Mouse (Mus musculus): ENCODE measurements around the gene Frs2. TPM values are rescaled to one million over a fixed set of nuclear protein-coding genes. Genes with fewer than 3 reads are reported as not detected.
A peak's percentile ranks its signal among the peaks of the same experiment; 100 is the strongest.
"Not testable (repeated sequence)": the region's sequence is repeated elsewhere in the genome, so short reads cannot be mapped to it uniquely, and the experiment has no call there.

The Frs2 gene
- total and polyA plus RNA-seq, 2 experiments: 7.4 to 11.1 TPM

- H3K27me3 ChIP-seq (ENCODE audit: control insufficient read depth, insufficient read depth, low read length): no peaks in the 10 kb centered on the region
- no peaks in the 10 kb centered on the region for H3K36me3 ChIP-seq (ENCODE audit: control insufficient read depth, insufficient read depth, low read length)
- H3K4me1 ChIP-seq (ENCODE audit: control insufficient read depth, insufficient read depth, low read length): no peaks in the 10 kb centered on the region
- no peak overlapping the region for H3K27ac ChIP-seq (replicated peaks; ENCODE audit: insufficient read depth, low read depth, low read length)
- TF ChIP-seq POLR2A (IDR thresholded peaks at IDR 0.05; ENCODE audit: extremely low read depth, insufficient read depth, low read length) (no peak), CTCF (IDR thresholded peaks at IDR 0.05; ENCODE audit: low read depth, low read length) (no peak)
- no peak overlapping the region for H3K4me3 ChIP-seq (ENCODE audit: insufficient read depth, low read depth, low read length)
- 76% methylated on average over 8 of the region's 8 CpGs for WGBS
- peak; percentile 28 for DNase-seq (ENCODE audit: extremely low read depth, low read depth, low spot score)
- no peaks in the 10 kb centered on the region for H3K79me2 ChIP-seq (ENCODE audit: control insufficient read depth, insufficient read depth, low read length)
- no peak overlapping the region for H3K9ac ChIP-seq (ENCODE audit: low read depth, low read length)
Observed at GRCm38 (mm10) chr10:117026176-117026575, 122.2 kb downstream of the Frs2 start.

GRCm38 (mm10) chr10:117025776-117026175 is 122.6 kb downstream of the Frs2 start:
- not testable (repeated sequence) for H3K27ac ChIP-seq (replicated peaks; ENCODE audit: insufficient read depth, low read depth, low read length); H3K9ac ChIP-seq (ENCODE audit: low read depth, low read length); H3K4me1 ChIP-seq (ENCODE audit: control insufficient read depth, insufficient read depth, low read length); H3K79me2 ChIP-seq (ENCODE audit: control insufficient read depth, insufficient read depth, low read length); H3K36me3 ChIP-seq (ENCODE audit: control insufficient read depth, insufficient read depth, low read length); H3K4me3 ChIP-seq (ENCODE audit: insufficient read depth, low read depth, low read length); H3K27me3 ChIP-seq (ENCODE audit: control insufficient read depth, insufficient read depth, low read length)
- peak; percentile 84 for DNase-seq (ENCODE audit: extremely low read depth, low read depth, low spot score)

- H3K9ac ChIP-seq (ENCODE audit: low read depth, low read length): no peak overlapping the region
- no peak for DNase-seq (ENCODE audit: extremely low read depth, low read depth, low spot score)
- H3K4me1 ChIP-seq (ENCODE audit: control insufficient read depth, insufficient read depth, low read length): no peaks in the 10 kb centered on the region
- no peaks in the 10 kb centered on the region for H3K27me3 ChIP-seq (ENCODE audit: control insufficient read depth, insufficient read depth, low read length)
- H3K36me3 ChIP-seq (ENCODE audit: control insufficient read depth, insufficient read depth, low read length): no peaks in the 10 kb centered on the region
- 45% methylated on average over 16 of the region's 16 CpGs for WGBS
- TF ChIP-seq POLR2A (IDR thresholded peaks at IDR 0.05; ENCODE audit: extremely low read depth, insufficient read depth, low read length) (no peak), CTCF (IDR thresholded peaks at IDR 0.05; ENCODE audit: low read depth, low read length) (no peak)
- no peak overlapping the region for H3K27ac ChIP-seq (replicated peaks; ENCODE audit: insufficient read depth, low read depth, low read length)
- no peaks in the 10 kb centered on the region for H3K79me2 ChIP-seq (ENCODE audit: control insufficient read depth, insufficient read depth, low read length)
- H3K4me3 ChIP-seq (ENCODE audit: insufficient read depth, low read depth, low read length): 0 out of 2 replicates have a peak overlapping the region, but pooled peaks have one; percentile 3
Observed at GRCm38 (mm10) chr10:117023693-117024092, 124.6 kb downstream of the Frs2 start.

- DNase-seq (ENCODE audit: extremely low read depth, low read depth, low spot score): no peak
- TF ChIP-seq CTCF (IDR thresholded peaks at IDR 0.05; ENCODE audit: low read depth, low read length): no peak
- TF ChIP-seq POLR2A (IDR thresholded peaks at IDR 0.05; ENCODE audit: extremely low read depth, insufficient read depth, low read length): no peak
- Histone ChIP-seq H3K36me3 (ENCODE audit: control insufficient read depth, insufficient read depth, low read length) (no peaks in the 10 kb centered on the region), H3K27me3 (ENCODE audit: control insufficient read depth, insufficient read depth, low read length) (no peaks in the 10 kb centered on the region), H3K9ac (ENCODE audit: low read depth, low read length) (no peak overlapping the region), H3K79me2 (ENCODE audit: control insufficient read depth, insufficient read depth, low read length) (no peaks in the 10 kb centered on the region), H3K27ac (replicated peaks; ENCODE audit: insufficient read depth, low read depth, low read length) (no peak overlapping the region), H3K4me1 (ENCODE audit: control insufficient read depth, insufficient read depth, low read length) (no peaks in the 10 kb centered on the region), H3K4me3 (ENCODE audit: insufficient read depth, low read depth, low read length) (no peak overlapping the region)
- 44% methylated on average over 21 of the region's 21 CpGs for WGBS
Observed at GRCm38 (mm10) chr10:117021020-117021754, 127.1 kb downstream of the Frs2 start.

Other genes starting within 250 kb of the Frs2 start
- 23.9 and 25.9 TPM in 2 replicates for gene Rab3ip, start 197.8 kb downstream of the Frs2 start, total RNA-seq (2014; rRNA removed)
- gene Rab3ip, start 197.8 kb downstream of the Frs2 start, polyA plus RNA-seq (2012; rRNA removed): 57.7 and 66.5 TPM in 2 replicates
- not detected in 2 replicates for gene Gm10271, start 175.9 kb downstream of the Frs2 start, total RNA-seq (2014; rRNA removed)
- gene Gm10271, start 175.9 kb downstream of the Frs2 start, polyA plus RNA-seq (2012; rRNA removed): not detected in 2 replicates
- gene Best3, start 162.2 kb downstream of the Frs2 start, total RNA-seq (2014; rRNA removed): not detected in 2 replicates
- not detected in 2 replicates for gene Best3, start 162.2 kb downstream of the Frs2 start, polyA plus RNA-seq (2012; rRNA removed)
- gene Lrrc10, start 103.2 kb downstream of the Frs2 start, total RNA-seq (2014; rRNA removed): not detected in 2 replicates
- gene Lrrc10, start 103.2 kb downstream of the Frs2 start, polyA plus RNA-seq (2012; rRNA removed): not detected in 2 replicates
- 114 and 116 TPM in 2 replicates for gene Cct2, start 84.7 kb downstream of the Frs2 start, total RNA-seq (2014; rRNA removed)
- 36.6 and 40.1 TPM in 2 replicates for gene Cct2, start 84.7 kb downstream of the Frs2 start, polyA plus RNA-seq (2012; rRNA removed)
- 19.5 and 19.6 TPM in 2 replicates for gene Yeats4, start 76.0 kb upstream of the Frs2 start, total RNA-seq (2014; rRNA removed)
- gene Yeats4, start 76.0 kb upstream of the Frs2 start, polyA plus RNA-seq (2012; rRNA removed): 16.3 and 17.9 TPM in 2 replicates
- gene 9530003J23Rik, start 90.2 kb upstream of the Frs2 start, total RNA-seq (2014; rRNA removed): not detected in 2 replicates
- not detected in 2 replicates for gene 9530003J23Rik, start 90.2 kb upstream of the Frs2 start, polyA plus RNA-seq (2012; rRNA removed)
- 111 and 130 TPM in 2 replicates for gene Lyz2, start 133.8 kb upstream of the Frs2 start, total RNA-seq (2014; rRNA removed)
- 27.8 and 39.0 TPM in 2 replicates for gene Lyz2, start 133.8 kb upstream of the Frs2 start, polyA plus RNA-seq (2012; rRNA removed)
- gene Lyz1, start 144.3 kb upstream of the Frs2 start, total RNA-seq (2014; rRNA removed): not detected in 2 replicates
- not detected in 2 replicates for gene Lyz1, start 144.3 kb upstream of the Frs2 start, polyA plus RNA-seq (2012; rRNA removed)
- 32.8 and 33.1 TPM in 2 replicates for gene Cpsf6, start 231.5 kb upstream of the Frs2 start, total RNA-seq (2014; rRNA removed)
- 17.0 and 23.7 TPM in 2 replicates for gene Cpsf6, start 231.5 kb upstream of the Frs2 start, polyA plus RNA-seq (2012; rRNA removed)